Mouse (Mus musculus) stomach, embryonic 16.5 days (tissue): ENCODE data around the gene Gm17482. TPM values are rescaled to one million over a fixed set of nuclear protein-coding genes. Genes with fewer than 3 reads are reported as not detected.

Experiments used
- ATAC-seq: fragments of 200-750 bp; cut with Nextera tagmentation; 2 replicates; pipeline ENCODE4 v1.8.0; 2017; ENCODE audit warnings: moderate number of reproducible peaks, moderate TSS enrichment; ENCODE audit not compliant: insufficient read depth, low FRiP score
- H3K27ac ChIP-seq: fragments of 300-500 bp; sonication (generic); 2 replicates; pipeline ENCODE4 v1.5.1; 2014; ENCODE audit warnings: low read length
- H3K27me3 ChIP-seq: fragments of 300-500 bp; sonication (generic); 2 replicates; pipeline ENCODE4 v1.6.1; 2014; ENCODE audit warnings: low read length, control low read depth, mixed read lengths; ENCODE audit not compliant: control insufficient read depth, insufficient read depth
- H3K36me3 ChIP-seq: fragments of 300-500 bp; sonication (generic); 2 replicates; pipeline ENCODE4 v1.6.1; 2014; ENCODE audit warnings: low read length; ENCODE audit not compliant: control insufficient read depth, insufficient read depth
- H3K4me1 ChIP-seq: fragments of 300-500 bp; sonication (generic); 2 replicates; pipeline ENCODE4 v1.6.1; 2014; ENCODE audit warnings: low read length, control low read depth, mixed read lengths; ENCODE audit not compliant: control insufficient read depth, insufficient read depth
- H3K4me2 ChIP-seq: fragments of 300-500 bp; sonication (generic); 2 replicates; pipeline ENCODE4 v1.6.1; 2014; ENCODE audit warnings: low read depth, low read length, mixed read lengths
- H3K4me3 ChIP-seq: fragments of 300-500 bp; sonication (generic); replicated peaks from 2 replicates; pipeline ENCODE4 v1.5.1; 2014; ENCODE audit warnings: mild to moderate bottlenecking, low read length
- H3K9ac ChIP-seq: fragments of 300-500 bp; sonication (generic); 2 replicates; pipeline ENCODE4 v1.6.1; 2014; ENCODE audit warnings: low read length
- H3K9me3 ChIP-seq: fragments of 300-500 bp; sonication (generic); replicated peaks from 2 replicates; pipeline ENCODE4 v1.6.1; 2016; ENCODE audit warnings: low read length, control low read depth; ENCODE audit not compliant: control insufficient read depth
- WGBS: fragments of 180-500 bp; shearing (Covaris S2); extraction: QIAGEN DNeasy Blood & Tissue Kit; methylation state at CpG from one replicate; pipeline ENCODE4 v1.1.7; 2014; 5-methylcytosine and 5-hydroxymethylcytosine counted together
- polyA plus RNA-seq: library from polyadenylated mRNA; unstranded; fragments of >200 nt; fragmentation: Nextera tagmentation; extraction: Ambion mirVana; gene quantifications from 2 replicates; pipeline ENCODE4 v1.2.1, GENCODE M21; 2015

The Gm17482 gene
- polyA plus RNA-seq, 1 experiment from 2014 or later = not detected

- no peak overlapping the region for H3K27ac ChIP-seq
- no peak overlapping the region for H3K9ac ChIP-seq
- no peaks in the 10 kb centered on the region for H3K4me1 ChIP-seq
- no peaks in the 10 kb centered on the region for H3K9me3 ChIP-seq
- no peak overlapping the region for H3K4me2 ChIP-seq
- no peaks in the 10 kb centered on the region for H3K27me3 ChIP-seq
- 49% methylated on average over 6 of the region's 6 CpGs for WGBS
- no peak for ATAC-seq
- no peaks in the 10 kb centered on the region for H3K36me3 ChIP-seq
- no peak overlapping the region for H3K4me3 ChIP-seq
Observed at GRCm38 (mm10) chr6:115292621-115293020, 65.5 kb downstream of the Gm17482 start.

DNA sequence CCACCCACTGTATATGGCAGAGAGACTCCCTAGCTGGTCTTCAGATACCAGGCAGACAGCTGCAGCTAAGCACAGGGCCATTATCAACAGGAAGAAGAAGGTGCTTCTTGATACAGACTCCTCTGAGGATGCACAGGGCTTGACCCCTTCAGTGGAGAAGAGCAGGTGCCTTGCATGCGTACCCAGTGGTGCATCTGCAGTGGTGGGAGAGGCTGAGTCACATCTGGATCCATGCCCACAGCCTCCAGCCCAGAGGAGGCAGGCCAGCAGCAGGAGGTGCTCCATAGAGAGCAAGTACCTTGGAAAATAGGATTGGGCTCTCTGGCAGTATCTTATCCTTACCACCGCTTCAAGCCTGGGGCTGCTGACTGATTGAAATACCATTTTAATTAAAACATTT, 66.7 kb downstream of the Gm17482 start:
- no peak overlapping the region for H3K4me2 ChIP-seq
- H3K27me3 ChIP-seq = no peaks in the 10 kb centered on the region
- no peaks in the 10 kb centered on the region for H3K4me1 ChIP-seq
- ATAC-seq = no peak
- no peaks in the 10 kb centered on the region for H3K36me3 ChIP-seq
- 75% methylated on average over 2 of the region's 2 CpGs for WGBS
- no peak overlapping the region for H3K27ac ChIP-seq
- H3K9ac ChIP-seq = no peak overlapping the region
- no peaks in the 10 kb centered on the region for H3K9me3 ChIP-seq
- no peak overlapping the region for H3K4me3 ChIP-seq

DNA sequence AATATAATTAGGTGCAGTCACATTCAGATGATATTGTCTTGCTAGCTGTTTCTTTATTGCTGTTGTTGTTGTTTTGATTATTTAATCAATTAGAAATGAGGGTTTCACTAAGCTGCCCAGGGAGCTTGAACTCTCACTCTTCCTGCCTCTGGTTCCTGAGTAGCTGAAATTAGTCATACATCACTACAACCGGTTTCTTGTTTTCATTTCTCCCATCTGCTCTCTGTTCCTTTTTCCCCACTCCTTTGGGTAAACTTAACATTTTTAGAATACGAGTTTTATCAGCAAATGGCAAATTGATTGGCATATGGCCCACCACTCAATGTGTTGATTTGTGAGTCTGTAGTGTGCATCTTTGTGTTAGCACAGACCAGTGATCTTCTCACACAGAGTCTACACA, 80.0 kb downstream of the Gm17482 start:
- WGBS = 46% methylated on average over 2 of the region's 2 CpGs
- H3K9me3 ChIP-seq = no peaks in the 10 kb centered on the region
- no peak overlapping the region for H3K4me3 ChIP-seq
- no peak overlapping the region for H3K9ac ChIP-seq
- no peaks in the 10 kb centered on the region for H3K27me3 ChIP-seq
- no peak overlapping the region for H3K4me2 ChIP-seq
- H3K36me3 ChIP-seq = no peaks in the 10 kb centered on the region
- H3K27ac ChIP-seq = no peak overlapping the region
- no peak for ATAC-seq
- no peaks in the 10 kb centered on the region for H3K4me1 ChIP-seq

Other genes starting within 250 kb of the Gm17482 start
- gene Tamm41, start 189.5 kb upstream of the Gm17482 start, polyA plus RNA-seq = 43.0 and 49.1 TPM in 2 replicates
- 2.2 and 2.6 TPM in 2 replicates for gene Syn2, start 92.4 kb upstream of the Gm17482 start, polyA plus RNA-seq
- gene Timp4, start 24.9 kb downstream of the Gm17482 start, polyA plus RNA-seq = 1.1 and 1.4 TPM in 2 replicates
- gene Pparg, start 133.6 kb downstream of the Gm17482 start, polyA plus RNA-seq = 18.2 and 22.2 TPM in 2 replicates